Mouse (Mus musculus): ENCODE measurements at regions not wholly inside any gene's neighbourhood (a gene's known extent, or its start where the extent isn't known, plus 50 kb on each side); places are given as distances from the start of the nearest gene placed in this dataset.

DNA sequence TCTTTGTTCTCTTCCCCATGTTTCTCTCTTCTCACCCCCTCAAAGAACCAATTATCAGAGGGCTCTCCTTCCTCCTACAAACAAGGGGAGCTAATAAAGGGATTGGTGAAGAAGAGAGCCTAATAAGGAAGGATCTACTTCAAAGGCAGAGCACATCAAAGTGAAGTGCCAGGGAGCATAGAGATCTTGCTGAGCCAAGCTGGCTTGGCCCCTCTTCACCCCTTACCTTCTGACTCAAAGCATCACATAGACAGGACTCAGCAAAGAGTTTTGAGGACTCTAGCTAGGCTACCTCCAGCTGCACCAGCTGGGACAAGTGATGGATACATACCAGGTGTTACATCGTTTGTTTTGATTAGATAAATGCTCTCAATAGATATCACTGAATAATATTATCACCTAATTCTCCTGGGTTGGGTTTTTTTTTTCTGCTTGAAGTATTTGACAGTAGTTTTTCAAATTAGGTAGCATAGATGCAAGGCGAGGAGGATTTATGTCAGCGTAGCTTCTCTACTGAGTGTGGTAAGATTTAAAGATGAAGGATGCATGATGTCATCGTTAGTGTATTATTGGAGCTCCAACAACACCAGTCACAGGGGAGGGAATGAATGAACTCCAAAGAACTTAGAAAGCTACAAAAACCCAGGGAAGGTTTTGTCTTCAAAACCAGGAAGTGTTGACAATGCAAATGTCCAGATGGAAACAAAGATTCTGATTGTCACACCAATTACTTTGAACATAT, 69.1 kb upstream of the Prr30 start:
- DNase-seq (ENCODE audit: inconsistent age in 2 of 2, low spot score in 1 of 2) = no peak

DNA sequence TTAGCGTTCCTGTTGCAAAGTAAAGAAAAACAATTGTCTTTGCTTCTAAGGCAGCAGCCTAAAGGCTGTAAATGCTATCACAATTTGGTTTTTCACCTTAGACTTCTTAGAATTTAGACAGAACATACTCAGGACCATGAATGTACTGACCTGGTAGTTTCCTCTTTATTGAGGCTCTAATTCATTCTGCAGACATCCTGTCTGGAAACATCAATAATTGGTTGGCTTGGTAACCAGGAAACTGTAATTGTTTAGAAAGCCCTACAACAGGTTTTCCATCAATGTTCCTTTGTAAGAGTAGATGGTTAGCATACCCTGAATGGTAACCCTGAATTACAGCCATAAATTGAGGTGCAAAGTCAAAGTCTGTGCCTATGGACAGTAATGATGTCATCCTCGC, 67.4 kb upstream of the Prr30 start:
- no peak for DNase-seq (ENCODE audit: inconsistent age in 2 of 2, low spot score in 1 of 2)

Measured in adrenal gland, adult (tissue).